Mouse (Mus musculus) liver, embryonic 11.5 days (tissue): ENCODE measurements around the gene Ltv1. TPM values are rescaled to one million over a fixed set of nuclear protein-coding genes. Genes with fewer than 3 reads are reported as not detected.
"Not testable (repeated sequence)": the region's sequence is repeated elsewhere in the genome, so short reads cannot be mapped to it uniquely, and the experiment has no call there.

Experiments used
- ATAC-seq: fragments of 200-750 bp; cut with Nextera tagmentation; replicated peaks from 2 replicates; pipeline ENCODE4 v1.8.0; 2017; ENCODE audit warnings: moderate number of reproducible peaks, mild to moderate bottlenecking, moderate TSS enrichment, moderate library complexity; ENCODE audit not compliant: low FRiP score
- DNase-seq: peaks from one replicate; pipeline ENCODE4 v3.0.0-alpha.2; 2017; ENCODE audit warnings: low spot score
- H3K27ac ChIP-seq: fragments of 300-500 bp; sonication (generic); 2 replicates; pipeline ENCODE4 v1.5.1; 2014; ENCODE audit warnings: mild to moderate bottlenecking, low read depth, low read length, control low read depth
- H3K27me3 ChIP-seq: fragments of 300-500 bp; sonication (generic); replicated peaks from 2 replicates; pipeline ENCODE4 v1.6.1; 2014; ENCODE audit warnings: low read length, mixed read lengths; ENCODE audit not compliant: control insufficient read depth, insufficient read depth
- H3K36me3 ChIP-seq: fragments of 300-500 bp; sonication (generic); 2 replicates; pipeline ENCODE4 v1.6.1; 2014; ENCODE audit warnings: mild to moderate bottlenecking, low read length, moderate library complexity, mixed read lengths; ENCODE audit not compliant: control insufficient read depth, insufficient read depth
- H3K4me1 ChIP-seq: fragments of 300-500 bp; sonication (generic); replicated peaks from 2 replicates; pipeline ENCODE4 v1.6.1; 2014; ENCODE audit warnings: low read length, mixed read lengths; ENCODE audit not compliant: control insufficient read depth, insufficient read depth
- H3K4me2 ChIP-seq: fragments of 300-500 bp; sonication (generic); 2 replicates; pipeline ENCODE4 v1.6.1; 2014; ENCODE audit warnings: mild to moderate bottlenecking, control low read depth, moderate library complexity
- H3K4me3 ChIP-seq: fragments of 300-500 bp; sonication (generic); 2 replicates; pipeline ENCODE4 v1.5.1; 2014; ENCODE audit warnings: low read depth, low read length, control low read depth
- H3K9ac ChIP-seq: fragments of 300-500 bp; sonication (generic); 2 replicates; pipeline ENCODE4 v1.6.1; 2014; ENCODE audit warnings: low read depth, low read length, control low read depth
- H3K9me3 ChIP-seq: fragments of 300-500 bp; sonication (generic); 2 replicates; pipeline ENCODE4 v1.6.1; 2016; ENCODE audit warnings: low read length, inconsistent platforms, mixed read lengths; ENCODE audit not compliant: control insufficient read depth
- WGBS: fragments of 180-500 bp; shearing (Covaris S2); extraction: QIAGEN DNeasy Blood & Tissue Kit; methylation state at CpG from one replicate; pipeline ENCODE4 v1.1.7; 2014; 5-methylcytosine and 5-hydroxymethylcytosine counted together
- polyA plus RNA-seq: library from polyadenylated mRNA; unstranded; fragments of >200 nt; fragmentation: Nextera tagmentation; extraction: Ambion mirVana; gene quantifications from 2 replicates; pipeline ENCODE4 v1.2.1, GENCODE M21; 2014

The Ltv1 gene
- polyA plus RNA-seq, 1 experiment from 2014 or later = 92.6 TPM

GRCm38 (mm10) chr10:13209506-13209905 lies 16.5 kb upstream of the Ltv1 start:
- H3K4me1 ChIP-seq = peaks cover 9% of the 10 kb centered on the region; the same call in 1 of the 2 replicates
- H3K36me3 ChIP-seq = no peaks in the 10 kb centered on the region
- ATAC-seq (no peak), DNase-seq (no peak)
- no peaks in the 10 kb centered on the region for H3K9me3 ChIP-seq
- no peak overlapping the region for H3K4me3 ChIP-seq
- peak overlapping the region; percentile 52 for H3K27ac ChIP-seq
- no peaks in the 10 kb centered on the region for H3K27me3 ChIP-seq
- H3K4me2 ChIP-seq = no peak overlapping the region
- WGBS = 68% methylated on average over 3 of the region's 3 CpGs
- no peak overlapping the region for H3K9ac ChIP-seq

GRCm38 (mm10) chr10:13209061-13209460 lies 16.1 kb upstream of the Ltv1 start:
- H3K27me3 ChIP-seq = no peaks in the 10 kb centered on the region
- peaks cover 9% of the 10 kb centered on the region; the same call in 1 of the 2 replicates for H3K4me1 ChIP-seq
- no peak overlapping the region for H3K4me2 ChIP-seq
- WGBS = 84% methylated on average over 4 of the region's 4 CpGs
- no peak overlapping the region for H3K4me3 ChIP-seq
- H3K9ac ChIP-seq = no peak overlapping the region
- no peaks in the 10 kb centered on the region for H3K36me3 ChIP-seq
- DNase-seq (no peak), ATAC-seq (no peak)
- no peaks in the 10 kb centered on the region for H3K9me3 ChIP-seq
- H3K27ac ChIP-seq = peak overlapping the region; percentile 52

GRCm38 (mm10) chr10:13201741-13202293 lies 8.8 kb upstream of the Ltv1 start:
- no peak overlapping the region for H3K9ac ChIP-seq
- DNase-seq = no peak
- H3K4me1 ChIP-seq = no peaks in the 10 kb centered on the region
- no peak overlapping the region for H3K4me3 ChIP-seq
- peak overlapping the region; percentile 66; the same call in 1 of the 2 replicates for H3K27ac ChIP-seq
- no peak overlapping the region for H3K4me2 ChIP-seq
- WGBS = 59% methylated on average over 6 of the region's 6 CpGs
- H3K9me3 ChIP-seq = no peaks in the 10 kb centered on the region
- H3K36me3 ChIP-seq = no peaks in the 10 kb centered on the region
- H3K27me3 ChIP-seq = no peaks in the 10 kb centered on the region
- ATAC-seq = peak; percentile 97

DNA sequence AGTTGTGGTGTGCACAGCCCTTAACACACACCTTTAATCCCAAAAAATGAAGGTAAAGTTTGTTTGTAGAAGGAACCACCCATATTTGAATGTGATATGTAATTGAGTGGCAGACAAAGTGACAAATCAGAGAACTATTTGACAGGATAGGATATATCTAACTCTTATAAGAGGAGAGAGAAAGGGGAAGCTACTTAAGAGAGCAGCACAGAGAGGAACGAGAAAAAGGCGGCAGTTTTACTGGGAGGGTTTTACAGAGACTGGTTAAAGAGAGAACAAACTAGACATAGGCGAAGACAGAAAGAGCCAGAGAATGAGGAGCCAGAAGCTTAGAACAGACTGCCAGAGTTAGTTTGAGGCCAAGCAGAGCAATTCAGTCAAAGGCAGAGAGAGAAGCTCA lies 7.9 kb upstream of the Ltv1 start:
- Histone ChIP-seq H3K4me2 (no peak overlapping the region), H3K27me3 (no peaks in the 10 kb centered on the region), H3K9ac (no peak overlapping the region), H3K4me3 (no peak overlapping the region), H3K9me3 (no peaks in the 10 kb centered on the region), H3K4me1 (no peaks in the 10 kb centered on the region), H3K36me3 (no peaks in the 10 kb centered on the region), H3K27ac (no peak overlapping the region)
- DNase-seq (no peak), ATAC-seq (no peak)
- WGBS = 82% methylated on average over 3 of the region's 3 CpGs

- Histone ChIP-seq H3K9me3 (no peaks in the 10 kb centered on the region), H3K4me2 (no peak overlapping the region), H3K9ac (no peak overlapping the region), H3K36me3 (no peaks in the 10 kb centered on the region), H3K4me3 (no peak overlapping the region), H3K27me3 (no peaks in the 10 kb centered on the region), H3K4me1 (no peaks in the 10 kb centered on the region), H3K27ac (no peak overlapping the region)
- no peak for DNase-seq
- WGBS = 56% methylated on average over 1 of the region's 1 CpGs
- no peak for ATAC-seq
Measured at GRCm38 (mm10) chr10:13199234-13199633, 6.3 kb upstream of the Ltv1 start.

DNA sequence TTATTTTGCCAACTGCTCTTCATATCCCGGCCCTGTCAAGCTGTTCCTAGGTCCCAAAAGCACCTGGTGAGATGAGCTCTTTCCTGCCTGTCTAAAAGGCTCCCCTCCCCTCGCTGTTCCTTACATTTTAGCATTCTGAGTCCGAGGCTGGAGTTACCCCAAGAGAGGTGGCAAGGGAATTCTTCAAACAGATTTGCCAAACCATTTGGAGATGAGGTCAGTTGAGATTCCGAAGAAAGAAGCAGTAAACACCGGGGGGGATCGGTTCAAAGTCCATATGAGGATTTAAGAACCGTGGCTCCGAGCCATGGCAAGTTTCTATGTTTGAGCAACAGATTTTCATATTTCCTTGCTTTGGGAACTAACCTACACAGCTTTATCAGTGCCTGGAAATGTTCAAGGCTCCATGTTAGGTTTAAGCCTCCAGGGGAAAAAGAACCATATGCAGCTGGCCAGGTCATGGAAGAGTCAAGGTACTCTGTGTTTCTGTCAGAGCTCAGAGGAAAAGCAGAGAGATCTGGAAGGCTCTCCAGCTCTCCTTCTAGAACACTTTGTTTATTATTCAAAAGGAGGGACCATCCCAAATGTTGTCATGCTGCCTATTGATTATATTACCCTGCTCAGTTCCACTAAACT lies 4.0 kb upstream of the Ltv1 start:
- H3K4me1 ChIP-seq = peaks cover 4% of the 10 kb centered on the region
- no peak for ATAC-seq
- no peak overlapping the region for H3K27ac ChIP-seq
- WGBS = 79% methylated on average over 8 of the region's 8 CpGs
- H3K27me3 ChIP-seq = no peaks in the 10 kb centered on the region
- no peak overlapping the region for H3K9ac ChIP-seq
- no peaks in the 10 kb centered on the region for H3K9me3 ChIP-seq
- no peak for DNase-seq
- H3K4me2 ChIP-seq = no peak overlapping the region
- no peaks in the 10 kb centered on the region; the same call in 1 of the 2 replicates for H3K36me3 ChIP-seq
- no peak overlapping the region for H3K4me3 ChIP-seq

GRCm38 (mm10) chr10:13193496-13193895 lies 528 bp upstream of the Ltv1 start:
- 0 out of 2 replicates have a peak, but pooled peaks have one; percentile 10 for ATAC-seq
- DNase-seq, H3K27me3 ChIP-seq, H3K9ac ChIP-seq, H3K27ac ChIP-seq, H3K4me3 ChIP-seq, H3K4me1 ChIP-seq, H3K9me3 ChIP-seq: not testable (repeated sequence)
- Histone ChIP-seq H3K4me2 (peak overlapping the region; percentile 74), H3K36me3 (peaks cover 20% of the 10 kb centered on the region; the same call in 1 of the 2 replicates)
- 80% methylated on average over 7 of the region's 7 CpGs for WGBS

- H3K9me3 ChIP-seq = no peaks in the 10 kb centered on the region
- ATAC-seq (no peak), DNase-seq (no peak)
- no peaks in the 10 kb centered on the region for H3K27me3 ChIP-seq
- peaks cover 6% of the 10 kb centered on the region for H3K4me1 ChIP-seq
- no peak overlapping the region for H3K9ac ChIP-seq
- H3K4me3 ChIP-seq = no peak overlapping the region
- 91% methylated on average over 5 of the region's 5 CpGs for WGBS
- H3K4me2 ChIP-seq = no peak overlapping the region
- H3K36me3 ChIP-seq = peaks cover 45% of the 10 kb centered on the region
- no peak overlapping the region for H3K27ac ChIP-seq
Measured at GRCm38 (mm10) chr10:13189881-13190280, 3.1 kb downstream of the Ltv1 start.

DNA sequence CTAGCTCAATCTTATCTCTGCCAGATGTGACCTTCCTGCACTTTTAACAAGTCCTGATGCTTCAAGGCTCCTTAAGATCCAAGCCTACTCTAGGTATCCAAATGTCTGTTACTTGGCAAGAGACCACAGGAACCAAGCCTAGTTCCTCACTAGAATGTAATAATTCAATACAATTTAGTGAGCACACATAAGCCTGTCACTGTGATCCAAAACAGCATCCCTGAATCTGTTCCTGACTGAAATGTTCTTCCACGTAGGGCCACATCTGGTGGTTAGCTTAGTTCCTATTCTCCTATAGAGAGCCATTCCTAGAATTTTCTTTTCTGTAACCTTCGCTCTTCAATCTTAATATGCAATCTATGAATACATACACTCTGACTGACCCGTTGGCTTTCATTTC lies 6.2 kb downstream of the Ltv1 start:
- no peak overlapping the region for H3K9ac ChIP-seq
- no peaks in the 10 kb centered on the region for H3K27me3 ChIP-seq
- H3K27ac ChIP-seq = no peak overlapping the region
- no peaks in the 10 kb centered on the region; the same call in 1 of the 2 replicates for H3K4me1 ChIP-seq
- no peak for ATAC-seq
- DNase-seq = no peak
- no peak overlapping the region for H3K4me3 ChIP-seq
- WGBS = 85% methylated on average over 3 of the region's 3 CpGs
- no peaks in the 10 kb centered on the region for H3K9me3 ChIP-seq
- no peak overlapping the region for H3K4me2 ChIP-seq
- H3K36me3 ChIP-seq = peaks cover 54% of the 10 kb centered on the region
